Mouse (Mus musculus) layer of hippocampus, adult 2 months (tissue): Measurements from ENCODE around the gene Ybx2. TPM values are rescaled to one million over a fixed set of nuclear protein-coding genes. Genes with fewer than 3 reads are reported as not detected.

Experiments used
- DNase-seq, 2 experiments: peaks; one replicate each; pipeline ENCODE4 v3.0.0; 2022; ENCODE audit warnings: low spot score in 2 of 2
- H3K27ac ChIP-seq: fragments of 200-600 bp; 2 replicates; pipeline ENCODE4 v1.8.1; 2022
- H3K4me3 ChIP-seq: fragments of 200-600 bp; 2 replicates; pipeline ENCODE4 v1.8.1; 2022; ENCODE audit warnings: mild to moderate bottlenecking
- CTCF ChIP-seq: fragments of 200-600 bp; conservative IDR thresholded peaks from 2 replicates; pipeline ENCODE4 v1.8.1; 2022; ENCODE audit warnings: antibody characterized with exemption, mild to moderate bottlenecking, moderate library complexity
- total RNA-seq, 2 experiments: library from RNA; stranded (reverse); gene quantifications; 2 replicates each; pipeline ENCODE4 v1.2.3; 2021

The Ybx2 gene
- total RNA-seq, 2 experiments from 2014 or later, result 12.4 to 14.5 TPM

DNA sequence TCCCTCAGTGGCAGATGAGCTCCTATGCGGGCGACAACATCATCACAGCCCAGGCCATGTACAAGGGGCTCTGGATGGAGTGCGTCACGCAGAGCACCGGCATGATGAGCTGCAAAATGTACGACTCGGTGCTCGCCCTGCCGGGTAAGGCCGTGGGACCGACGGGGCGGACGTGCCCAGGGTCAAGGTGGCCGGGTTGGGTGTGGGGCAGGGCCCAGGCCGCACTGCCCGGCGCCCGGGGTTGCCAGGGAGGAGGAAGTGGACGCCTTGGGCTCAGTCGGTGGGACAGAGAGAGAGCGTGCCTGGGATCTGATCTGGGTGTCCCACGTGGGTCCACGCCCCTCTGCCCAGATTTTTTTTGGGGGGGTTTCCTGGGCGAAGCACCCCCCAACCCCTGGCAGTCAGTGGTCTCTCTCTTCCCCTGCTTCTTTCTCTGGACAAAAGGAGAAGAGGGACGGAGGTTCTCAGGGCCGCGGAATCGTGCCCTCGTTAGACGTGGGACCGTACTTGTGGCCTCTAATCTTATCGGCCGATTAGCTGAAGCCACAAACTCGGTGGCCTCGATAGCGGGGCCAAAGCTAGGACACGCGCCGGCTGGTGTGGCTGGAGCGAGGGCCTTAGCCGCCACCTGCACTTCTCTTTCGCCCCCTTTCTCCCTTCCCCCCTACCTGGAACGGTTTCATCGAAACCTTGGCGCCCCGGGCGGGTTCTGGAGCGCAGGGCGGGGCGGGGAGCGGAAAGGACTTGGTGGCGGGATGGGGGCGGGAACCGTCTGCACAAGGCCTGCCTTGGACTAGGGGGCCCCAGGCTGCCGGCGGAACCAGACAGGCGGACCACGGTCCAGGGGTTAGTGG, 30.6 kb downstream of the Ybx2 start:
- Histone ChIP-seq H3K27ac (no peak overlapping the region), H3K4me3 (peak overlapping the region; percentile 7; the same call in 1 of the 2 replicates)
- no peak for TF ChIP-seq CTCF
- DNase-seq, result no peak

DNA sequence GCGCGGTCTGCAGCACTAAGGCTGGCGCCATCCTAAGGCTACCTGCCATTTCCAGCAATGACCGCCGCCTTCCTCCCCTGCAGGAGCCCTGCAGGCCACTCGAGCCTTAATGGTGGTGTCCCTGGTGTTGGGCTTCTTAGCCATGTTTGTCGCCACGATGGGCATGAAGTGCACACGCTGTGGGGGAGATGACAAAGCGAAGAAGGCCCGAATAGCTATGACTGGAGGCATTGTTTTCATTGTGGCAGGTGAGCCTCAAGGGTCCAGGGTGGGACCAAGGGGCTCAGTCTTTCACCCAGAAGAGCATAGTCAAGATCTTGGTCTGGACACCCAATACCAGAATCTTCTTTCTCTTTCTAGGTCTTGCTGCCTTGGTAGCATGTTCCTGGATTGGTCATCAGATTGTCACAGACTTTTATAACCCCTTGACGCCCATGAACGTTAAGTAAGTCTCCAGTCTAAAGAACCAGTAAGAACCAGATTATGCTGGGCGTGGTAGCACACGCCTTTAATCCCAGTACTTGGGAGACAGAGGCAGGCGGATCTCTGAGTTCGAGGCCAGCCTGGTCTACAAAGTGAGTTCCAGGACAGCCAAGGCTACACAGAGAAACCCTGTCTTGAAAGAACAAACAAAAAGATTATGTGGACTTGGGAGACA, 31.4 kb downstream of the Ybx2 start:
- H3K27ac ChIP-seq, result no peak overlapping the region
- no peak for DNase-seq
- no peak for TF ChIP-seq CTCF
- H3K4me3 ChIP-seq, result peak overlapping the region; percentile 7; the same call in 1 of the 2 replicates

DNA sequence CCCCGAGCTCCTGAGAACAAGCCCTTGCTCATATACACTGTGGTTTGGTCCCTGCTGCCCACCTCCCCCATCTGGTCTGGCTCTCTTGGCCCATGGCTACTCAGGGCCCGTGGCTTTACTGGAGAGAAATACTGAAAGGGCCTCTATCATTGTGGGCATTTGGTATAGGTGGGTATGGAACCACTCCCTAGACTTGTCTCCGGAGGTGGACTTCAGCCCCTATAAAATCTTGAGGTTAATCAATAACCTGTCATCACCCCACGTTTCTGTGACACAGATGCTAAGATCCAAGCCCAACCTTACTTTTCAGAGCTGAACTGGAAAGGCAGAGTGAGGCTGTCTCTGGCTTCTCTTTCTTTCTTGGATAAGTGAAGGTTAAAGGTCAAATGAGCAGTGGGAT, 33.2 kb downstream of the Ybx2 start:
- TF ChIP-seq CTCF, result no peak

DNA sequence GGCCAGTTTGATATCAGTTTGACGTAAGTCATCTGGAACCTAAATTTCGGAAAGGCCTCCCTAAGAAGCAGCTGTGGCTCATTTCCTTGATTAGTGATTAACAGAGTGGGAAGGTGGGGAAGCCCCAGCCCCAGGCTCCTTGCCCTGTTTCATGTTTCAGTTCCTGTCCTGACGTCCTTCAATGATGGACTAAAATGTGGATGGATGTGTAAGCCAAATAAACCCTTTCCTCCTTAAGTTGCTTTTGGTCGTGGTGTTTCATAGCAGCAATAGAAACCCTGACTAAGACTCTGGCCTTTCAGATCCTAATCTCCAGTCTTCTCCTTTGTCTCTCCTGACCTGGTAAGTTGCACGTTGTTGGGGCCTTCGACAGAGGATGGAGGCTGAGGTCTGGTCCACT, 34.6 kb downstream of the Ybx2 start:
- no peak for DNase-seq
- H3K4me3 ChIP-seq, result no peak overlapping the region
- TF ChIP-seq CTCF, result no peak
- no peak overlapping the region for H3K27ac ChIP-seq

More for the DNA sequence above, 33.2 kb downstream of the Ybx2 start:
- no peak overlapping the region for H3K4me3 ChIP-seq
- H3K27ac ChIP-seq, result no peak overlapping the region
- no peak for DNase-seq

DNA sequence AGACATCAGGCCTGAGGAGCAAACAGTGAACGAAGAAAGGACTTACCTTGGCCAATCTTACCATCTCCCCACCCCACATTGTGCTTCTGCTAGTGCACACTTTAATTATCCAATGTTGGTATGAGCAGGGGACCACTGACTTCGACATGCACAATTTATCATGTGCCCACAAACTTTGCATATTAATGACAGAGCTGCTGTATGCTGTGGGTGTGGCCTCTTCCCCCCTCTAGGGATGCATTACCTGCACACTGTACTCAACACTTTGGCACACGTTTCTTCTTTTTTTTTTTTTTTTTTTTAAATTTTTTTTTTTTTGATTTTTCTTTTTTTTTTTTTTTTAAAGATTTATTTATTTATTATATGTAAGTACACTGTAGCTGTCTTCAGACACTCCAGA, 35.2 kb downstream of the Ybx2 start:
- Histone ChIP-seq H3K4me3 (no peak overlapping the region), H3K27ac (no peak overlapping the region)
- DNase-seq, result no peak
- no peak for TF ChIP-seq CTCF

DNA sequence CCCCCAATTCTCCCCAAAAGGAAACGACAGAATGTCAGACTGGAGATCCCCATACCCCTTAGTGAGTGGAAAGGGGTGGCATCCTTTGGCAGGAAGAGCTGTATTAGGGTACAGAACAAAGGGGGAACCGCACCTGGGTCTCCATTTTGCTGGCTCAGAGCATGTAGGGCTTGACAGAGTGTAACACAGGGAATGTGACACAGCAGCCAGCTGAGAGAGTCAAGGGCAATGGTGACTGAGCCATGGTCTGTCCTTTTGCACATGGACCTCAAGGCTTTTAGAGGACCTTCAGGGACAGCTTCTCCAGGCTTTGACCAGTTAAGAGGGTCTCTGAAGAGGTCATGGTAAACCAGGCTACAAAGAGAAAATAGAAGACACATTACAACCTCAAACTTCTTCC, 39.3 kb downstream of the Ybx2 start:
- TF ChIP-seq CTCF, result no peak
- Histone ChIP-seq H3K27ac (no peak overlapping the region), H3K4me3 (no peak overlapping the region)
- no peak for DNase-seq

DNA sequence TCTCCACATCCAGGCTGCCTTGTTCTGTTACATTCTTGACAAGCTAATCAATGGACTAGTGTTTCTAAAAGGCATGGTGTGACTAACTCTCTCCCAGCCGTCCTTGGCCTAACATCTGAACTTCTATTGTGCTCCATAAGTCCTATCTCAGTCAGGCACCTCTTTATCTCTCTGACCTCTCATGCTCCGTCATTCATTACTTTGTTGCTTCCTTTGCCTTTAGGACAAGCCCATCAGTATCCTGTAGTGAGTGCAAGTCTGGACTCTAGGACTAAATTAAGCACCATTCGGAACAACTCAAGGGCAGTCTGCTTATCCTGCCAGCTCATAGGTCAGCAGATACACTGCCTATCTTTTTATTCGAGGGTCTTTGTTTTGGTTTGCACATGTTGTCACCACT, 40.7 kb downstream of the Ybx2 start:
- H3K4me3 ChIP-seq, result no peak overlapping the region
- no peak overlapping the region for H3K27ac ChIP-seq
- no peak for TF ChIP-seq CTCF
- no peak for DNase-seq

DNA sequence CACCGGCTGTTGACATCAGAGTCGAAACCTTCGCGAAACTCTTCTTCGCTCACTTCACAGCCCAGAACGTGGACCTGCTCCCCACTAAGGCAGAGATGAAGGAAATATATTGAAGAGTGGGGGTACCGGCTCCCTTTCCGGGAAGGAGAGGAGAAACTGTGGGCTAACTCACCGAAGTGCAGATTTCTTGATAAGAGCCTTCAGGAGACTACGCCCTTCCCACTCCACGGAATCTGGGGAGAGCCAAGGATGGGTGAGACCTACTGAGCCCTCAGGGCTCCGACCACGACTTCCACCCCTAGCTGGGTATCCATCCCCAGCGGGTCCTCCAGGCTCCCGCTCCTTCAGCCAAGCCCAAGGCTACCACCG, 44.2 kb downstream of the Ybx2 start:
- TF ChIP-seq CTCF, result no peak
- peak overlapping the region; percentile 100 for H3K27ac ChIP-seq
- peak overlapping the region; percentile 98 for H3K4me3 ChIP-seq
- no peak for DNase-seq

DNA sequence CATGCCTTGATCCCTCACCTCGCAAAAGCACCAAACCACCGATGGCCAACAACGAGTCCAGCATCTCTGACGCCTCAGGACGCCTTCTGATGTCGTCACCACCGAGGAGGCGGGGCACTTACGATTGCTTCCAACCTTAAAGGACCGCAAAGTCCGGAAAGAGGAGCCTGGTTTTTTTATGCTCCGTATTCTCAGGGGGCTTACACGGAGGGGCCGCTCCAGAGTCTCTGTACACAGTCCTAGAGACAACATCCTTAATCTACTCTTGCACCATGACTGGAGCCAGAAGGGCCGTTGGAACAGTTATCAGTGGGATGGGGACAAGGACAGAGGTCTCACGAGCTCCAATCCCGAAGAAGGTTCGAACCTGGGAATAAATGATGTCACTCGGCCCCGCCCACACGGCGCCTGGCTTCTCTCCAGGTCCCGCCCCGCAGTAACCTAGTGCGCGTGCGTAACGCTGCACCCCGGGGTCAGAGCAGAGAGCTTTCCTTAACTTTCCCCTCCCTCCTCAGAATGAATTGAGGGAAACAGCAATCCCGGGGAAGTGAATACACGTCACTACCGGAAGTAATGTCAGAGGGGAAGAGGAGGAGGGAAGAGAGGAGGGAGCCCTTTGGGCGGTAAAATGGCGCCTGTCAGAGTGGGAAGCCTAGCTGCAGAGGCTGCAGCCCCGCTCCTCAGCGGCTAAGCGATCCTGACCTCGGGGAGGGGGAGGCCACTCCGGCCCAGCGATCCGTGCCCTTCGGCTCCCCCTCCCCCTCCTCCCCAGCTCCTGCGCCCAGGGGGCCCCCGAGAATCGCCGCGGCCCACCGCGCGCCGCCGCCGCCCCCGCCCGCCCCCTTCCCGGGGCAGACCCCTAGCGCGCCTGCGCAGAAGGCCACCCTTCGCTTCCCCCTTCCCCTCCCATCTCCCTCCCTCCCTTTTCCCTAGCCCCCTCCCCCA, 44.9 kb downstream of the Ybx2 start:
- DNase-seq, result peak; percentile 98 to 99
- Histone ChIP-seq H3K4me3 (peak overlapping the region; percentile 98), H3K27ac (peak overlapping the region; percentile 100)
- TF ChIP-seq CTCF, result no peak

DNA sequence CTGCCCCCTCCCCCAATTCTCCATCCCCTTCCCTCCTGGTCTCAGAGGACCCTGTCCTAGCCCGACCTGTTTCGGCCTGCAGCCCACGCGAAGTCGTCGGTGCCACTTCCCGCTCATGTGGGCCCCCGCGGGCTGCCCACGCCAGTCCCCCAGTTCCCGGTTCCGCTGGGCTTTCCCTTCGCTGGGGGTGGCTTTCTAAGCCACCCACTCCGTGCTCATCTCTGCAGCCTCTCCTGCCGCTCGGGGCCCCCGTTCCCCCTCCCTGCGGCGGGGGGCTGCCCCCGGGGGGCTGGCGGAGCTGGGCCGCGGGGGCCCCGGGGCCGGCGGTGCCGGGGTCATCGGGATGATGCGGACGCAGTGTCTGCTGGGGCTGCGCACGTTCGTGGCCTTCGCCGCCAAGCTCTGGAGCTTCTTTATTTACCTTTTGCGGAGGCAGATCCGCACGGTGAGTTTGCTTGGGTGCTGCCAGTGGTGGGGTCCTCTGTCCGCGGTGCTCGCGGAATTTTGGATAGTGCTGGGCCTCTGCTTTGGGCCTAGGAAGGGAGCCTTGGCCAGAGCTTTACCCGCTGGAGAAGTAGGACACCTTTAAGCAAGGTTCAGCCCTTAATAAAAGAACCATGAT, 45.7 kb downstream of the Ybx2 start, which contains the start of gene Ctdnep1:
Gene Ctdnep1 (plus strand): TSS at position 16 of the 622 bp plus-strand sequence.
- H3K27ac ChIP-seq, result peak within 1 kb of the TSS; percentile 100
- peak within 1 kb of the TSS; percentile 98 for H3K4me3 ChIP-seq
- no peak for DNase-seq
- TF ChIP-seq CTCF, result no peak

DNA sequence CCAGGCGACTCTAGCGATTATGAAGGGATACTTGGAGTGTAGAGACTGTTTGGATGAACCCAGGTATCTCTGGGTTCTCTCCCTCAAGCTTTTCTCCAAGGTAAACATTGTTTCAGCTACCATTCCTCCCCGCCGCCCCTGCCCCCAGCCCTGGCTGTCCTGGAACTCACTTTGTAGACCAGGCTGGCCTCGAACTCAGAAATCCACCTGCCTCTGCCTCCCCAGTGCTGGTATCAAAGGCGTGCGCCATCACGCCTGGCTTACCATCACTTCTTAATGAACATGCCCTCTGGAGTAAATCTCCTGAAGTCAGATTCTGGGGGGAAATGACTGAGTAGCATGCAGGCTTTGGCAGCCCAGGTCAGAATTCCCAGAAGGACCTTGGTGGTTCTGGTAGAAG, 46.6 kb downstream of the Ybx2 start, which contains the start of gene Elp5:
Gene Elp5 (minus strand): TSS at position 293 of the 400 bp plus-strand sequence.
- H3K27ac ChIP-seq, result peak within 1 kb of the TSS; percentile 100
- peak within 1 kb of the TSS; percentile 98 for H3K4me3 ChIP-seq
- no peak for DNase-seq
- no peak for TF ChIP-seq CTCF

DNA sequence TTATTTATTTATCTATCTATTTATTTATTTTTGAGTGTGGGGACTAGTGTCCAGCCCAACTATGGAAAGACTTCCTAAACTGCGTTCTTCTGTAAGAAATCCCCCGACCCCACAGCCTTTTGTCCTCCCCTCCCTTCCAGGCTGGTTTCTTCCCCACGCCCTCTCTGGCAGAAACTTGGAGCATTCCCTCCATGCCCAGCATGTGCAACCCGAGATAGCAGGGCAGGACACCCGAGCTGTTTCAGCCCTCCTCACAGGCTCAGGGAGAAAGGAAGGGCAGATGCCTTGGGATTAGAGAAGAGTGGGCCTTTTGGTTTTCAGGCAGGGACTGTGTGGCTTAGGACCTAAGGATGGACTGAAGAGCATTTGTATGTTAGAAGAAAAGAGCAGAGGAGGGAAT, 47.3 kb downstream of the Ybx2 start:
- TF ChIP-seq CTCF, result no peak
- Histone ChIP-seq H3K27ac (peak overlapping the region; percentile 100; the same call in 1 of the 2 replicates), H3K4me3 (peak overlapping the region; percentile 98; the same call in 1 of the 2 replicates)
- no peak for DNase-seq
